Mouse (Mus musculus) megakaryocyte, embryonic 14.5 days (primary cell): ENCODE data around the gene Acaa1a.

Source experiments
- FLI1 ChIP-seq: IDR thresholded peaks from 2 replicates; pipeline ENCODE4 v1.6.1; 2012; ENCODE audit warnings: low read length, inconsistent platforms, mixed read lengths
- GATA1 ChIP-seq: IDR thresholded peaks from 3 replicates; pipeline ENCODE4 v1.6.1; 2012; ENCODE audit warnings: mixed read lengths, low read length, inconsistent platforms, borderline replicate concordance

DNA sequence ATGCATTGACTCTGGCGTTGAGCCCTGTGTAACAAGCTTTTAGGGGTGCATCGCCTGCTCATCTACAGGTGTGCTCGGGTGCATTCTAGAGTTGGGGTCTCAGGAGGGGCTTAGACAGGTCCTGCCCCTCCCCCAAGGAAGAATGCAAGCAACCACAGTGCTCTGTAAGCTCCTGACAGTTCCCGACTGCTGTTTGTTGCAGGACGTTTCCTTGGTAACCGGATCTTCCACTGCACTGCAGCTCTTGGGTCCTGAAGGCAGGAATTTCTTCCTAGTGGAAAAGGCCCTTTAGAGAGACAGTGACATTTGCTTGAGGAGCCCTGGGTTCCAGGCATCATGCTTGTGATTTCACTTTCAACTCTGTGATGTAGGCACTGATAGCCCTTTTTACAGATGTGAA, 43.1 kb downstream of the Acaa1a start:
- no peak for TF ChIP-seq GATA1
- TF ChIP-seq FLI1 = no peak
